Mouse (Mus musculus) thymus, postnatal 10 days (tissue): ENCODE data around the gene Abcc4.

ENCODE experiments used
- DNase-seq, 2 experiments: peaks; one replicate each; pipeline ENCODE4 v3.0.0; 2021; ENCODE audit warnings: low spot score in 2 of 2

Gene Abcc4

GRCm38 (mm10) chr14:118507829-118508228 is 198.2 kb downstream of the Abcc4 start:
- no peak for DNase-seq

- no peak for DNase-seq
These were observed 199.3 kb downstream of the Abcc4 start for GRCm38 (mm10) chr14:118506591-118507146.

GRCm38 (mm10) chr14:118496767-118497166 is 209.3 kb downstream of the Abcc4 start:
- no peak for DNase-seq

- DNase-seq, result no peak
These were observed 210.6 kb downstream of the Abcc4 start for GRCm38 (mm10) chr14:118495458-118495857.

- no peak for DNase-seq
These were observed 214.3 kb downstream of the Abcc4 start for GRCm38 (mm10) chr14:118491708-118492107.

- no peak for DNase-seq
These were observed 214.7 kb downstream of the Abcc4 start for GRCm38 (mm10) chr14:118491300-118491699.

GRCm38 (mm10) chr14:118490525-118490924 is 215.5 kb downstream of the Abcc4 start:
- no peak for DNase-seq

- DNase-seq, result no peak
These were observed 219.7 kb downstream of the Abcc4 start for GRCm38 (mm10) chr14:118486349-118486748.

- no peak for DNase-seq
These were observed 220.4 kb downstream of the Abcc4 start for GRCm38 (mm10) chr14:118485646-118486045.

GRCm38 (mm10) chr14:118482320-118482719 is 223.7 kb downstream of the Abcc4 start:
- DNase-seq, result no peak

- no peak for DNase-seq
These were observed 224.2 kb downstream of the Abcc4 start for GRCm38 (mm10) chr14:118481779-118482178.

- no peak for DNase-seq
These were observed 229.7 kb downstream of the Abcc4 start for GRCm38 (mm10) chr14:118476329-118476728.

GRCm38 (mm10) chr14:118475100-118475454 is 230.9 kb downstream of the Abcc4 start:
- DNase-seq, result no peak

GRCm38 (mm10) chr14:118474226-118475099 is 231.6 kb downstream of the Abcc4 start:
- DNase-seq, result no peak

- DNase-seq, result peak in 1 of 2 experiments; percentile 4
These were observed 232.2 kb downstream of the Abcc4 start for GRCm38 (mm10) chr14:118473831-118474193.

- DNase-seq, result no peak
These were observed 232.7 kb downstream of the Abcc4 start for GRCm38 (mm10) chr14:118473188-118473830.

GRCm38 (mm10) chr14:118465331-118465730 is 240.7 kb downstream of the Abcc4 start:
- DNase-seq, result no peak

GRCm38 (mm10) chr14:118464401-118464800 is 241.6 kb downstream of the Abcc4 start:
- DNase-seq, result no peak

GRCm38 (mm10) chr14:118452572-118452971 is 253.4 kb downstream of the Abcc4 start:
- no peak for DNase-seq

GRCm38 (mm10) chr14:118440155-118440554 is 265.9 kb downstream of the Abcc4 start:
- no peak for DNase-seq

GRCm38 (mm10) chr14:118437156-118437931 is 268.7 kb downstream of the Abcc4 start:
- no peak for DNase-seq

GRCm38 (mm10) chr14:118436791-118437155 is 269.2 kb downstream of the Abcc4 start:
- DNase-seq, result no peak
